Mouse (Mus musculus): ENCODE results near the gene Ptprg. TPM values are rescaled to one million over a fixed set of nuclear protein-coding genes. Genes with fewer than 3 reads are reported as not detected.

Gene Ptprg
- polyA plus RNA-seq, 2 experiments = 0.69 to 1.4 TPM

GRCm38 (mm10) chr14:11712146-11712545, 158.8 kb downstream of the Ptprg start:
- Histone ChIP-seq H3K9me3 (ENCODE audit: control insufficient read depth, low read length) (no peaks in the 10 kb centered on the region), H3K4me3 (ENCODE audit: insufficient read depth in 1 of 2, low read depth in 2 of 2, low read length in 2 of 2) (no peak overlapping the region), H3K36me3 (replicated peaks; ENCODE audit: control insufficient read depth, insufficient read depth, low read depth) (no peaks in the 10 kb centered on the region), H3K27ac (no peak overlapping the region), H3K9ac (replicated peaks) (no peak overlapping the region), H3K4me1 (replicated peaks; ENCODE audit: control insufficient read depth in 2 of 2, insufficient read depth in 2 of 2, low read length in 1 of 2) (no peaks in the 10 kb centered on the region), H3K27me3 (ENCODE audit: control insufficient read depth, insufficient read depth, low read length) (no peaks in the 10 kb centered on the region), H3K4me2 (ENCODE audit: low read depth) (no peak overlapping the region)
- TF ChIP-seq EP300 (IDR thresholded peaks at IDR 0.05; ENCODE audit: low read depth) (no peak), CTCF (IDR thresholded peaks at IDR 0.05; ENCODE audit: low read depth) (no peak)
- 70% methylated on average over 6 of the region's 6 CpGs for WGBS (ENCODE audit: insufficient replicate concordance)
- DNase-seq (ENCODE audit: low read depth in 3 of 3, low spot score in 3 of 3) = no peak
- ATAC-seq (ENCODE audit: insufficient read depth) = no peak

DNA sequence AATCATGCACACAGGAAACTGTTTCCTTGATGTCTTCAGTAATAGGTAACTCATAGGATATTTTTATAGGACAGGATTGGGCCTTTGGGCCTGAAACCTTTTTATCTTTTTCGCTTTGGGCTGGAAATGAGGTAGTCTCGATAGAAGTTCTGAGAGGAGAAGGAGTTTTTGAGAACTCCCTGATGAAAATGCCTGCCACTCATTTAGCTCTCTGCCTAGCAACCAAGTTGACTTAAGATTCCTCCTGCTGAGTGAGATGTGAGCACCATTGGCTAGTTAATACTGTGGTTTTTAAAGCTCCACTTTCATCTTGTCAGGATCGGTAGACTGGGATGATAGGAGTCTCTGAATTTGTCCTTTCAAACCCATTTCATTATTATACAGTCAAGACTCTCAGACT, 162.9 kb downstream of the Ptprg start:
- Histone ChIP-seq H3K4me1 (replicated peaks; ENCODE audit: control insufficient read depth in 2 of 2, insufficient read depth in 2 of 2, low read length in 1 of 2) (no peaks in the 10 kb centered on the region), H3K9me3 (ENCODE audit: control insufficient read depth, low read length) (no peaks in the 10 kb centered on the region), H3K4me3 (ENCODE audit: insufficient read depth in 1 of 2, low read depth in 2 of 2, low read length in 2 of 2) (no peak overlapping the region), H3K27ac (no peak overlapping the region), H3K9ac (replicated peaks) (no peak overlapping the region), H3K27me3 (ENCODE audit: control insufficient read depth, insufficient read depth, low read length) (no peaks in the 10 kb centered on the region), H3K36me3 (replicated peaks; ENCODE audit: control insufficient read depth, insufficient read depth, low read depth) (no peaks in the 10 kb centered on the region), H3K4me2 (ENCODE audit: low read depth) (no peak overlapping the region)
- no peak for DNase-seq (ENCODE audit: low read depth in 3 of 3, low spot score in 3 of 3)
- no peak for ATAC-seq (ENCODE audit: insufficient read depth)
- 62% methylated on average over 3 of the region's 3 CpGs for WGBS (ENCODE audit: insufficient replicate concordance)
- TF ChIP-seq EP300 (IDR thresholded peaks at IDR 0.05; ENCODE audit: low read depth) (no peak), CTCF (IDR thresholded peaks at IDR 0.05; ENCODE audit: low read depth) (no peak)

DNA sequence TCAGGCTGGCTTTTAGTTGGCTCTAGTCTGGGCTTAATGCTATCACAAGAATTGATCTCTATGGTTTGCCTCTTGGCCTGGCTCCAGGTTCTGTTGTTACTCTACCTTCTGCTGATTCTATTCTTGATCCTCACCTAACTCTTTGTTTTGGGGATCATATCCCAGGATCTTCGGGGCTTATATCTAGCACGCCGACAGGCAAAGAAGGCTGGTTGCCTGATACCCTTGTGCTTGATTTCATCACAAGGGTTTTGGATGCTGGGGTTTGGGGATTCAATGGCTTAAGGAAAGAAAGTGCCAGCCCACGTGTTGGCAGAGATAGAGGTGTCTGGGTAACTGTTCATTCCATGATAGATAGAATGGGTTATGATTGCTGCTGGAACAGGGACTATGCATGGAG, 164.9 kb downstream of the Ptprg start:
- WGBS (ENCODE audit: insufficient replicate concordance) = 65% methylated on average over 4 of the region's 4 CpGs
- DNase-seq (ENCODE audit: low read depth in 3 of 3, low spot score in 3 of 3) (no peak), ATAC-seq (ENCODE audit: insufficient read depth) (no peak)

DNA sequence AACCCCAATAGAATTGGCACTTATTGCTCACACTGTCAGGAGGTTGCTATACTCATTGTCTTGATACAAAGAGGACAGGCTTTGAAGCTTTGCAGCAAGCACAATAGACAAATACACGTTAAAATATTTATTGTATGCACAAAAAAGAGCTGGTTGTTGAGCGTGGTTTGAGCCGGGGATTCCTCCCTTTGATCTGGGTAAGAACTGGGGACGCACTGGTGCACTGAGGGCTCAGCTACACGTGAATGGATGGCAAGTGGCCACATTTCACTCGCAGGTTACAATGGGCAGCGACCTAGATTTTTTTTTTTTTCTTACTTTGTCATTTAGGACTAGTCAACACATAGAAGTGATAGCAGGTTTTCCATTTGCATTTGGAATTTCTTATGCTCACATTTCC, 165.9 kb downstream of the Ptprg start:
- 58% methylated on average over 7 of the region's 7 CpGs for WGBS (ENCODE audit: insufficient replicate concordance)
- H3K4me2 ChIP-seq (ENCODE audit: low read depth) = no peak overlapping the region

More for the DNA sequence above, 164.9 kb downstream of the Ptprg start:
- H3K9me3 ChIP-seq (ENCODE audit: control insufficient read depth, low read length) = no peaks in the 10 kb centered on the region
- no peak overlapping the region for H3K4me2 ChIP-seq (ENCODE audit: low read depth)
- H3K36me3 ChIP-seq (replicated peaks; ENCODE audit: control insufficient read depth, insufficient read depth, low read depth) = no peaks in the 10 kb centered on the region
- no peak overlapping the region for H3K9ac ChIP-seq (replicated peaks)
- TF ChIP-seq EP300 (IDR thresholded peaks at IDR 0.05; ENCODE audit: low read depth) = no peak
- no peak overlapping the region for H3K27ac ChIP-seq
- no peaks in the 10 kb centered on the region for H3K27me3 ChIP-seq (ENCODE audit: control insufficient read depth, insufficient read depth, low read length)
- H3K4me1 ChIP-seq (replicated peaks; ENCODE audit: control insufficient read depth in 2 of 2, insufficient read depth in 2 of 2, low read length in 1 of 2) = no peaks in the 10 kb centered on the region
- H3K4me3 ChIP-seq (ENCODE audit: insufficient read depth in 1 of 2, low read depth in 2 of 2, low read length in 2 of 2) = no peak overlapping the region

DNA sequence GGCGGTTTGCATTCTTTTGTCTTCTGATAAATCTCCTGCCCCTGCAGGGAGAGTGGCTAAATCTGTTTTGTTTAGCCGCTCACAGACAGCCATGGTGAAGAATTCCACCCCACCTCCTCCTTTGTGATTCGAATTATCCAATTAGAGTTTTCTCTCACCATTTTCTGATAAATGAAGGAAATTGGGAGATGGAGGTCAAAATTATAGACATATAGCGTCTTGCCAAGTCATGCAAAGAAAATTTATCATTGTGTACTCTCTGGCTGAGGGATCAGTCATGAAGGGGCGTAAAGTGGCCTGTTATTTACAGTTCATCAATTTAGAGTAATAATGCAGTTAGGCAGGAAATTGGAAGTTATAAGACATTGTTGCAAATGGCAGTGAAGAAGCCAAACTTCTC, 168.8 kb downstream of the Ptprg start:
- ATAC-seq (ENCODE audit: insufficient read depth) (no peak), DNase-seq (ENCODE audit: low read depth in 3 of 3, low spot score in 3 of 3) (no peak)
- Histone ChIP-seq H3K4me1 (replicated peaks; ENCODE audit: control insufficient read depth in 2 of 2, insufficient read depth in 2 of 2, low read length in 1 of 2) (no peaks in the 10 kb centered on the region), H3K9me3 (ENCODE audit: control insufficient read depth, low read length) (no peaks in the 10 kb centered on the region), H3K27ac (no peak overlapping the region), H3K4me2 (ENCODE audit: low read depth) (no peak overlapping the region), H3K4me3 (ENCODE audit: insufficient read depth in 1 of 2, low read depth in 2 of 2, low read length in 2 of 2) (no peak overlapping the region), H3K9ac (replicated peaks) (no peak overlapping the region), H3K36me3 (replicated peaks; ENCODE audit: control insufficient read depth, insufficient read depth, low read depth) (no peaks in the 10 kb centered on the region), H3K27me3 (ENCODE audit: control insufficient read depth, insufficient read depth, low read length) (no peaks in the 10 kb centered on the region)
- TF ChIP-seq EP300 (IDR thresholded peaks at IDR 0.05; ENCODE audit: low read depth) (no peak), CTCF (IDR thresholded peaks at IDR 0.05; ENCODE audit: low read depth) (no peak)
- WGBS (ENCODE audit: insufficient replicate concordance) = 58% methylated on average over 5 of the region's 5 CpGs

More for the DNA sequence above, 165.9 kb downstream of the Ptprg start:
- DNase-seq (ENCODE audit: low read depth in 3 of 3, low spot score in 3 of 3) = no peak
- TF ChIP-seq CTCF (IDR thresholded peaks at IDR 0.05; ENCODE audit: low read depth) = no peak
- no peak for TF ChIP-seq EP300 (IDR thresholded peaks at IDR 0.05; ENCODE audit: low read depth)
- ATAC-seq (ENCODE audit: insufficient read depth) = no peak
- Histone ChIP-seq H3K27ac (no peak overlapping the region), H3K27me3 (ENCODE audit: control insufficient read depth, insufficient read depth, low read length) (no peaks in the 10 kb centered on the region), H3K4me1 (replicated peaks; ENCODE audit: control insufficient read depth in 2 of 2, insufficient read depth in 2 of 2, low read length in 1 of 2) (no peaks in the 10 kb centered on the region), H3K36me3 (replicated peaks; ENCODE audit: control insufficient read depth, insufficient read depth, low read depth) (no peaks in the 10 kb centered on the region), H3K9me3 (ENCODE audit: control insufficient read depth, low read length) (no peaks in the 10 kb centered on the region), H3K9ac (replicated peaks) (no peak overlapping the region), H3K4me3 (ENCODE audit: insufficient read depth in 1 of 2, low read depth in 2 of 2, low read length in 2 of 2) (no peak overlapping the region)
